Mouse (Mus musculus): ENCODE measurements around the gene Cbl.

Gene Cbl

GRCm38 (mm10) chr9:44106182-44106581 is 127.7 kb downstream of the Cbl start:
- no peak for DNase-seq (ENCODE audit: low spot score)

GRCm38 (mm10) chr9:44105781-44106180 is 128.1 kb downstream of the Cbl start:
- DNase-seq (ENCODE audit: low spot score) = no peak

- DNase-seq (ENCODE audit: low spot score) = no peak
Observed at GRCm38 (mm10) chr9:44104881-44105280, 129.0 kb downstream of the Cbl start.

GRCm38 (mm10) chr9:44101490-44101889 is 132.4 kb downstream of the Cbl start, which contains the start of gene Mfrp:
Gene Mfrp (plus strand): TSS chr9:44101729.
- DNase-seq (ENCODE audit: low spot score) = no peak

- no peak for DNase-seq (ENCODE audit: low spot score)
Observed at GRCm38 (mm10) chr9:44096536-44096935, 137.3 kb downstream of the Cbl start.

GRCm38 (mm10) chr9:44095781-44096180 is 138.1 kb downstream of the Cbl start:
- no peak for DNase-seq (ENCODE audit: low spot score)

- no peak for DNase-seq (ENCODE audit: low spot score)
Observed at GRCm38 (mm10) chr9:44094737-44095136, 139.1 kb downstream of the Cbl start.

- peak; percentile 74 for DNase-seq (ENCODE audit: low spot score)
Observed at GRCm38 (mm10) chr9:44093612-44094503, 140.0 kb downstream of the Cbl start.
